ENCODE assay signal across 9 mouse cellular contexts in the genomic region with DNA sequence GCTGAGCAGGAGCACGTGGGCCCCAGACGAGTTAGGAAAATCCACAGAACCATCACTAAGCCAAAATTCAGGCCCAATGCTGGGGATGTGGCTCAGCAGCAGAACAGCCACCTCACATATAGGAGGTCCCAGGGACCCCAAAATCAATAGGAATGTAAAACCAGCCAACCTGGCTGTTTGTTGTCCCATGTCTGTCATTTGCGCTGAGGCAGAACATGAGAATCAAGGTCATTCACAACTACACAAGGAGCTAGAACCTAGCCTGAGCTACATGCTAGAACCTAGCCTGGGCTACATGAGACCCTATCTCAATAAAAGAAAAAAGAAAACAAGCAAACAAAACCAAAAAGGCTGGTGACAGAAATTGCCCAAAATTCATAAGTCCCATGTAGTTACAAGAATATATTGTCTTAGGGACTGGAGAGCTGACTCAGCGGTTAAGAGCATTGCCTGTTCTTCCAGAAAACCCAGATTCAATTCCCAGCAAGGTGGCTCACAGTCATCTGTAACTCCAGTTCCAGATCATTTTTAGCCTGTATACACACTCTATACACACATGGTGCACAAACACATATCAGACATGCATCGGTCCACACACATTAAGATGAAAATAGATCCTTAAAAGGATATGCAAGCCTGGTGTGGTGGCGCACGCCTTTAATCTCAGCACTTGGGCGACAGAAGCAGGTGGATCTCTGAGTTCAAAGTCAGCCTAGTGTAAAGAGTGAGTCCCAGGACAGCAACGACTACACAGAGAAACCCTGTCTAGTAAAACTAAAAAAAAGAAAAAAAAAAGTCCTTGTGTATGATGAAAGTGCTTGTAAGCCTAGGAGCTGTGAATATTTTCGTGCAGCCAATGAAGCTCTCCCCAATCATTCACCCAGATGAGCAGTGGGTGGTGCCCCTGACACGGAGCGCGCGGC. TPM values are rescaled to one million over a fixed set of nuclear protein-coding genes. Genes with fewer than 3 reads are reported as not detected.
DNase-seq lines count a peak whose midpoint lies in the region; ATAC-seq and TF ChIP-seq lines count a peak whose summit lies in the region.
"Had no signal": no experiment of that assay in that cellular context is flagged by ENCODE, and none has a peak within 500 bp of the region (broad histone marks: within the 10 kb centered on the region; RNA-seq: fewer than 3 reads in every experiment).

No protein-coding gene starts in this region.

- H3K27ac ChIP-seq in liver, adult 2 months (replicated peaks; ENCODE audit: insufficient read depth, low read depth, low read length), result peak overlapping the region; percentile 18
- no peak overlapping the region; the same call in 1 of the 2 replicates for H3K27ac ChIP-seq in embryonic facial prominence, embryonic 14.5 days (replicated peaks; ENCODE audit: low read depth, low read length)
- peak overlapping the region; percentile 52 for H3K27ac ChIP-seq in intestine, embryonic 16.5 days (ENCODE audit: low read length)
- H3K27ac ChIP-seq in neural tube, embryonic 15.5 days (replicated peaks), result peak overlapping the region; percentile 96

- DNase-seq in liver, adult 2 months (ENCODE audit: extremely low read depth, low read depth, low spot score), result no peak
- no peak for DNase-seq in liver
- no peak for DNase-seq in embryonic facial prominence, embryonic 14.5 days (ENCODE audit: low spot score)
- DNase-seq in spleen, adult 12 weeks (ENCODE audit: low spot score), result no peak
- DNase-seq in right cerebral cortex, postnatal 14 days, result no peak
- no peak for DNase-seq in cerebellum, postnatal 14 days

- H3K4me2 ChIP-seq in embryonic facial prominence, embryonic 14.5 days (ENCODE audit: low read depth, low read length), result peak overlapping the region; percentile 85
- H3K4me2 ChIP-seq in intestine, embryonic 16.5 days (ENCODE audit: low read depth, low read length), result peak overlapping the region; percentile 58
- peak overlapping the region; percentile 67 for H3K4me2 ChIP-seq in neural tube, embryonic 15.5 days

- TF ChIP-seq POLR2A in liver, adult 2 months (IDR thresholded peaks at IDR 0.05; ENCODE audit: extremely low read depth, insufficient read depth, low read length), result no peak

- H3K9ac ChIP-seq in liver, adult 2 months (ENCODE audit: low read depth, low read length), result peak overlapping the region; percentile 6
- peak overlapping the region; percentile 41; the same call in 1 of the 2 replicates for H3K9ac ChIP-seq in embryonic facial prominence, embryonic 14.5 days (ENCODE audit: low read depth, low read length)
- H3K9ac ChIP-seq in intestine, embryonic 16.5 days (ENCODE audit: low read depth, low read length), result peak overlapping the region; percentile 41; the same call in 1 of the 2 replicates
- H3K9ac ChIP-seq in neural tube, embryonic 15.5 days (replicated peaks), result peak overlapping the region; percentile 45

- no peaks in the 10 kb centered on the region for H3K9me3 ChIP-seq in embryonic facial prominence, embryonic 14.5 days (ENCODE audit: control insufficient read depth, low read length)
- no peaks in the 10 kb centered on the region for H3K9me3 ChIP-seq in intestine, embryonic 16.5 days (ENCODE audit: control insufficient read depth, low read length)
- H3K9me3 ChIP-seq in neural tube, embryonic 15.5 days (replicated peaks), result no peaks in the 10 kb centered on the region

- no peaks in the 10 kb centered on the region for H3K27me3 ChIP-seq in liver, adult 2 months (ENCODE audit: control insufficient read depth, insufficient read depth, low read length)
- H3K27me3 ChIP-seq in embryonic facial prominence, embryonic 14.5 days (replicated peaks; ENCODE audit: control insufficient read depth, insufficient read depth, low read length), result no peaks in the 10 kb centered on the region
- H3K27me3 ChIP-seq in intestine, embryonic 16.5 days (replicated peaks; ENCODE audit: control insufficient read depth, insufficient read depth, low read length), result no peaks in the 10 kb centered on the region
- H3K27me3 ChIP-seq in neural tube, embryonic 15.5 days (replicated peaks), result 0 out of 2 replicates have a peak, but pooled peaks cover under 1% of the 10 kb centered on the region

- no peaks in the 10 kb centered on the region for H3K79me2 ChIP-seq in liver, adult 2 months (ENCODE audit: control insufficient read depth, insufficient read depth, low read length)

- H3K36me3 ChIP-seq in liver, adult 2 months (ENCODE audit: control insufficient read depth, insufficient read depth, low read length), result peaks cover 5% of the 10 kb centered on the region; the same call in 1 of the 2 replicates
- no peaks in the 10 kb centered on the region for H3K36me3 ChIP-seq in embryonic facial prominence, embryonic 14.5 days (ENCODE audit: control insufficient read depth, insufficient read depth, low read length)
- no peaks in the 10 kb centered on the region for H3K36me3 ChIP-seq in intestine, embryonic 16.5 days (ENCODE audit: control insufficient read depth, insufficient read depth, low read length)
- no peaks in the 10 kb centered on the region for H3K36me3 ChIP-seq in neural tube, embryonic 15.5 days

- 0 out of 2 replicates have a peak, but pooled peaks have one; percentile 7 for TF ChIP-seq CTCF in liver, adult 2 months (IDR thresholded peaks at IDR 0.05; ENCODE audit: low read depth, low read length)

- H3K4me1 ChIP-seq in liver, adult 2 months (ENCODE audit: control insufficient read depth, insufficient read depth, low read length), result peaks cover 4% of the 10 kb centered on the region; the same call in 1 of the 2 replicates
- H3K4me1 ChIP-seq in embryonic facial prominence, embryonic 14.5 days (ENCODE audit: control insufficient read depth, insufficient read depth, low read length), result no peaks in the 10 kb centered on the region
- H3K4me1 ChIP-seq in intestine, embryonic 16.5 days (ENCODE audit: control insufficient read depth, insufficient read depth, low read length), result no peaks in the 10 kb centered on the region; the same call in 1 of the 2 replicates
- peaks cover 18% of the 10 kb centered on the region for H3K4me1 ChIP-seq in neural tube, embryonic 15.5 days

- 33% methylated on average over 14 of the region's 14 CpGs for WGBS in liver, adult 2 months
- 35% methylated on average over 14 of the region's 14 CpGs for WGBS in embryonic facial prominence, embryonic 14.5 days
- 34% methylated on average over 14 of the region's 14 CpGs for WGBS in intestine, embryonic 16.5 days
- WGBS in neural tube, embryonic 15.5 days, result 33% methylated on average over 14 of the region's 14 CpGs

- peak overlapping the region; percentile 38 for H3K4me3 ChIP-seq in liver, adult 2 months (ENCODE audit: insufficient read depth, low read depth, low read length)
- peak overlapping the region; percentile 49 for H3K4me3 ChIP-seq in embryonic facial prominence, embryonic 14.5 days (ENCODE audit: low read depth, low read length)
- peak overlapping the region; percentile 55 for H3K4me3 ChIP-seq in intestine, embryonic 16.5 days (ENCODE audit: low read length)
- peak overlapping the region; percentile 45 for H3K4me3 ChIP-seq in neural tube, embryonic 15.5 days (replicated peaks)

- ATAC-seq in embryonic facial prominence, embryonic 14.5 days (ENCODE audit: low read depth), result no peak
- ATAC-seq in intestine, embryonic 16.5 days, result no peak; the same call in 1 of the 2 replicates
- ATAC-seq in neural tube, embryonic 15.5 days (ENCODE audit: low FRiP score), result peak; percentile 4; the same call in 1 of the 2 replicates

RNA-seq across cellular contexts. Expression of gene Angptl6, which starts 2.1 kb away (rescaled TPM):
- 17.6 and 27.9 TPM in 2 replicates for total RNA-seq in liver, adult 2 months (2014; rRNA removed)
- 44.1 and 47.4 TPM in 2 replicates for polyA plus RNA-seq in liver, adult 2 months (2012; rRNA removed)
- polyA plus RNA-seq in embryonic facial prominence, embryonic 14.5 days (2014; fragmentation: Nextera tagmentation; extraction: Ambion mirVana), result 3.4 and 4.2 TPM in 2 replicates
- 10.7 and 11.2 TPM in 2 replicates for polyA plus RNA-seq in intestine, embryonic 16.5 days (2015; fragmentation: Nextera tagmentation; extraction: Ambion mirVana)
- 11.8 and 13.8 TPM in 2 replicates for polyA plus RNA-seq in neural tube, embryonic 15.5 days (2015; fragmentation: Nextera tagmentation; extraction: Ambion mirVana)

RNA-seq across cellular contexts. Expression of gene A230050P20Rik, which starts 8.9 kb away (rescaled TPM):
- total RNA-seq in liver, adult 2 months (2014; rRNA removed), result 14.8 and 17.1 TPM in 2 replicates
- polyA plus RNA-seq in liver, adult 2 months (2012; rRNA removed), result 112 and 186 TPM in 2 replicates
- polyA plus RNA-seq in embryonic facial prominence, embryonic 14.5 days (2014; fragmentation: Nextera tagmentation; extraction: Ambion mirVana), result 4.8 and 6.3 TPM in 2 replicates
- 16.2 and 18.3 TPM in 2 replicates for polyA plus RNA-seq in intestine, embryonic 16.5 days (2015; fragmentation: Nextera tagmentation; extraction: Ambion mirVana)
- 17.0 and 23.2 TPM in 2 replicates for polyA plus RNA-seq in neural tube, embryonic 15.5 days (2015; fragmentation: Nextera tagmentation; extraction: Ambion mirVana)

RNA-seq across cellular contexts. Expression of gene Ppan, which starts 10.6 kb away (rescaled TPM):
- 6.5 and 12.5 TPM in 2 replicates for total RNA-seq in liver, adult 2 months (2014; rRNA removed)
- 32.6 and 69.6 TPM in 2 replicates for polyA plus RNA-seq in liver, adult 2 months (2012; rRNA removed)
- polyA plus RNA-seq in embryonic facial prominence, embryonic 14.5 days (2014; fragmentation: Nextera tagmentation; extraction: Ambion mirVana), result 65.7 and 76.3 TPM in 2 replicates
- polyA plus RNA-seq in intestine, embryonic 16.5 days (2015; fragmentation: Nextera tagmentation; extraction: Ambion mirVana), result 79.5 and 97.6 TPM in 2 replicates
- 49.7 and 57.3 TPM in 2 replicates for polyA plus RNA-seq in neural tube, embryonic 15.5 days (2015; fragmentation: Nextera tagmentation; extraction: Ambion mirVana)

RNA-seq across cellular contexts. Expression of gene Eif3g, which starts 21.0 kb away (rescaled TPM):
- total RNA-seq in liver, adult 2 months (2014; rRNA removed), result 51.7 and 60.4 TPM in 2 replicates
- 91.8 and 98.3 TPM in 2 replicates for polyA plus RNA-seq in liver, adult 2 months (2012; rRNA removed)
- polyA plus RNA-seq in embryonic facial prominence, embryonic 14.5 days (2014; fragmentation: Nextera tagmentation; extraction: Ambion mirVana), result 245 and 273 TPM in 2 replicates
- polyA plus RNA-seq in intestine, embryonic 16.5 days (2015; fragmentation: Nextera tagmentation; extraction: Ambion mirVana), result 261 and 297 TPM in 2 replicates
- 260 and 274 TPM in 2 replicates for polyA plus RNA-seq in neural tube, embryonic 15.5 days (2015; fragmentation: Nextera tagmentation; extraction: Ambion mirVana)

RNA-seq across cellular contexts. Expression of gene Rdh8, which starts 59.1 kb away (rescaled TPM):
- total RNA-seq in liver, adult 2 months (2014; rRNA removed), result not detected in 2 replicates
- not detected in 2 replicates for polyA plus RNA-seq in liver, adult 2 months (2012; rRNA removed)
- polyA plus RNA-seq in embryonic facial prominence, embryonic 14.5 days (2014; fragmentation: Nextera tagmentation; extraction: Ambion mirVana), result not detected in 2 replicates
- polyA plus RNA-seq in intestine, embryonic 16.5 days (2015; fragmentation: Nextera tagmentation; extraction: Ambion mirVana), result not detected in 2 replicates
- not detected in 2 replicates for polyA plus RNA-seq in neural tube, embryonic 15.5 days (2015; fragmentation: Nextera tagmentation; extraction: Ambion mirVana)
- polyA plus RNA-seq: brain, embryonic 14.5 days had no signal
